Mouse (Mus musculus) heart, postnatal 0 days (tissue): Measurements from ENCODE around the gene Vrk1. TPM values are rescaled to one million over a fixed set of nuclear protein-coding genes. Genes with fewer than 3 reads are reported as not detected.

Source experiments
- ATAC-seq: fragments of 200-750 bp; cut with Nextera tagmentation; 2 replicates; pipeline ENCODE4 v1.8.0; 2017; ENCODE audit warnings: low read depth, moderate number of reproducible peaks, moderate library complexity; ENCODE audit not compliant: insufficient read depth
- DNase-seq: peaks from one replicate; pipeline ENCODE4 v3.0.0-alpha.2; 2016; ENCODE audit warnings: low spot score
- H3K27ac ChIP-seq: fragments of 300-500 bp; sonication (generic); 2 replicates; pipeline ENCODE4 v1.5.1; 2014; ENCODE audit warnings: low read depth, mild to moderate bottlenecking
- H3K27me3 ChIP-seq: fragments of 300-500 bp; sonication (generic); 2 replicates; pipeline ENCODE4 v1.6.1; 2014; ENCODE audit warnings: low read length, mixed read lengths; ENCODE audit not compliant: control insufficient read depth, insufficient read depth
- H3K36me3 ChIP-seq: fragments of 300-500 bp; sonication (generic); replicated peaks from 2 replicates; pipeline ENCODE4 v1.6.1; 2014; ENCODE audit warnings: low read length, mixed read lengths; ENCODE audit not compliant: control insufficient read depth, insufficient read depth
- H3K4me1 ChIP-seq: fragments of 300-500 bp; sonication (generic); 2 replicates; pipeline ENCODE4 v1.6.1; 2014; ENCODE audit warnings: antibody characterized with exemption; ENCODE audit not compliant: control insufficient read depth, insufficient read depth
- H3K4me2 ChIP-seq: fragments of 300-500 bp; sonication (generic); 2 replicates; pipeline ENCODE4 v1.6.1; 2014; ENCODE audit warnings: low read depth, mild to moderate bottlenecking, low read length, moderate library complexity
- H3K4me3 ChIP-seq: fragments of 300-500 bp; sonication (generic); 2 replicates; pipeline ENCODE4 v1.5.1; 2014; ENCODE audit warnings: low read depth, low read length
- H3K9ac ChIP-seq: fragments of 300-500 bp; sonication (generic); replicated peaks from 2 replicates; pipeline ENCODE4 v1.6.1; 2014; ENCODE audit warnings: low read depth, low read length, mixed read lengths
- H3K9me3 ChIP-seq: fragments of 300-500 bp; sonication (generic); replicated peaks from 2 replicates; pipeline ENCODE4 v1.6.1; 2016; ENCODE audit warnings: low read length; ENCODE audit not compliant: control insufficient read depth
- CTCF ChIP-seq: IDR thresholded peaks from 2 replicates; pipeline ENCODE4 v1.5.1; 2016; ENCODE audit warnings: antibody characterized with exemption, control low read depth, low read depth
- EP300 ChIP-seq: IDR thresholded peaks from 2 replicates; pipeline ENCODE4 v1.6.1; 2016; ENCODE audit warnings: antibody characterized with exemption, low read depth
- WGBS: fragments of 180-500 bp; shearing (Covaris S2); extraction: QIAGEN DNeasy Blood & Tissue Kit; methylation state at CpG from one replicate; pipeline ENCODE4 v1.1.7; 2014; 5-methylcytosine and 5-hydroxymethylcytosine counted together
- polyA plus RNA-seq: library from polyadenylated mRNA; unstranded; fragments of >200 nt; fragmentation: Nextera tagmentation; extraction: Ambion mirVana; gene quantifications from 2 replicates; pipeline ENCODE4 v1.2.1, GENCODE M21; 2015
- total RNA-seq: library from RNA; depleted of rRNA; stranded (reverse); fragments of >200 nt; gene quantifications from 2 replicates; pipeline ENCODE4 v1.2.3, GENCODE M21; 2014; ENCODE audit warnings: low replicate concordance

The Vrk1 gene
- total and polyA plus RNA-seq, 2 experiments from 2014 or later = 8.0 to 26.0 TPM

DNA sequence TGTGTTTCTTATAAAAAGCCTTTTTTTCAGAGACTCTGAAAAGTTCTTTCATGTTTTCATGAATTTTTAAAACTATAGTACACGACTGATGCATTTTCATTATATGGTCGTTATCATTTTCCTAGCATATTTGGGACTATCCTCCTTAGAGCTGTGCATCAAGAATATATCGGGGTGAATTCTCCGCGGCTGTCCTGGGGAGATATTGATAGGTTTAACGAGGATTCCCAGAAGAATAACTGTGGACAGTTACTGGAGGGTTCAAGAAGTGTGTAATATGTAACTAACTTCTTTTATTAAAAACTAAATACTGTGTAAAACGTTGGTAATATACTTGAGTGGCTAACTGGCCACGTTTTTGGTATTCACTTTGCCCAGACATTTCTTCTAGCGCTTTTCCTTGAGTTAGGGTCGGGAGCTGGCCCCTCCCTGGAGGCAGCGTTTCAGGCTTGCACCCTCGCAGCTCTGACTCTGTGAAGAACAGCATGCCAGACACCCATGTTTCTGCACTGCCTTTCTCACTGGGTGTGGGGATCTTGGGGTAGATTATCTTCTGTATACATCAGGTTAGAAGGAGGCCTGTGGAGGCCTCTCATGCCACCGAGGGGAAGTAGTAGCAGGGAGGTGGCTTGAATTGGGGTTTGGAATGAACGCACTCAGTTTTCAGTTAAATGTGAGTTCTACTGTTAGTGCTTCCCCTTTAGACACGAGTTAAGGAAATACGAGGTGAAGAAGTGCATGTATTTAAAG lies 16.5 kb downstream of the Vrk1 start:
- no peak overlapping the region for H3K4me3 ChIP-seq
- 0 out of 2 replicates have a peak, but pooled peaks cover 5% of the 10 kb centered on the region for H3K4me1 ChIP-seq
- WGBS = 87% methylated on average over 16 of the region's 16 CpGs

DNA sequence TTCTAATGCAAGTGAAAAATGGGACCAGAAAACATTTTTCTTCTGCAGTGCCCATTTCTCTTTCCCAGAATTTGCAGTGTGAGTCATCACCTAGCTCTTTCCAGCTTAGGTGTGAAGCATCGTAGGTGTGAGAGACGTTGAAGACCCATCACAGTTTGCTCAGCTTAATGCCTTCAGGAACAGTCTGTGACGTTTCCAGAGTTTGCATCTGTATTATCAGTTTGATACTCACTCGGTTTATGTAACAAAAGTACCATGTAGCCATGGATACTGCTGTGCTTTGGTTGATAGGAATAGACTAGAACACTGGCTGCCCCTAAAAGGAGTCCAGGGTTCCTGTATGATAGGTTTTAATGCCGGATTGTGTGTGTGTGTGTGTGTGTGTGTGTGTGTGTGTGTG lies 17.3 kb downstream of the Vrk1 start:
- H3K4me3 ChIP-seq = no peak overlapping the region
- H3K9ac ChIP-seq = no peak overlapping the region
- no peak overlapping the region for H3K4me2 ChIP-seq
- ATAC-seq (no peak), DNase-seq (no peak)
- TF ChIP-seq CTCF (no peak), EP300 (no peak)
- no peaks in the 10 kb centered on the region for H3K27me3 ChIP-seq
- 70% methylated on average over 5 of the region's 5 CpGs for WGBS
- no peaks in the 10 kb centered on the region for H3K36me3 ChIP-seq
- no peak overlapping the region for H3K27ac ChIP-seq
- H3K9me3 ChIP-seq = no peaks in the 10 kb centered on the region
- H3K4me1 ChIP-seq = 0 out of 2 replicates have a peak, but pooled peaks cover 5% of the 10 kb centered on the region

More for the DNA sequence above, 16.5 kb downstream of the Vrk1 start:
- DNase-seq (no peak), ATAC-seq (no peak)
- no peaks in the 10 kb centered on the region for H3K27me3 ChIP-seq
- no peaks in the 10 kb centered on the region for H3K9me3 ChIP-seq
- no peaks in the 10 kb centered on the region for H3K36me3 ChIP-seq
- H3K4me2 ChIP-seq = no peak overlapping the region
- H3K27ac ChIP-seq = no peak overlapping the region
- TF ChIP-seq EP300 (no peak), CTCF (no peak)
- no peak overlapping the region for H3K9ac ChIP-seq

DNA sequence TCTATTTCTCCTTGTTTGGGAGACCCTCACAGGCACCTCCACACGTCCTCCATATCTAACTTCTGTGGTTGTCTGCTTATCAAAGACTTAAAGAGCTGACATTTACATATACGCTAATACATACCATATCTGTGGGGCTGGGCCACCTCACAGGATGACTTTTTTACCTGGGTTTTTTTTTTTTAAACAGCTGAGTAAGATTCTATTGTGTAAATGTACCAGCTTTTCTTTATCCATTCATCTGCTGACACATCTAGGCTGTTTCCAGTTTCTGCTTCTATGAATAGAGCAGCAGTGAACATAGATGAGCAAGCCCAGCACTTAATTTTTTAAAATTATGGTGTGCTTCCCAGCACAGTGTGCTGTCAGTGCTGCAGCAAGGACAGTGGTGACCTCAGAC lies 19.6 kb downstream of the Vrk1 start:
- no peak overlapping the region for H3K27ac ChIP-seq
- H3K4me1 ChIP-seq = 0 out of 2 replicates have a peak, but pooled peaks cover 5% of the 10 kb centered on the region
- no peak for TF ChIP-seq CTCF
- no peak for TF ChIP-seq EP300
- no peaks in the 10 kb centered on the region for H3K9me3 ChIP-seq
- no peaks in the 10 kb centered on the region for H3K27me3 ChIP-seq
- DNase-seq (no peak), ATAC-seq (no peak)
- no peak overlapping the region for H3K9ac ChIP-seq
- WGBS = 75% methylated on average over 2 of the region's 2 CpGs
- no peak overlapping the region for H3K4me2 ChIP-seq
- no peak overlapping the region for H3K4me3 ChIP-seq
- H3K36me3 ChIP-seq = no peaks in the 10 kb centered on the region

DNA sequence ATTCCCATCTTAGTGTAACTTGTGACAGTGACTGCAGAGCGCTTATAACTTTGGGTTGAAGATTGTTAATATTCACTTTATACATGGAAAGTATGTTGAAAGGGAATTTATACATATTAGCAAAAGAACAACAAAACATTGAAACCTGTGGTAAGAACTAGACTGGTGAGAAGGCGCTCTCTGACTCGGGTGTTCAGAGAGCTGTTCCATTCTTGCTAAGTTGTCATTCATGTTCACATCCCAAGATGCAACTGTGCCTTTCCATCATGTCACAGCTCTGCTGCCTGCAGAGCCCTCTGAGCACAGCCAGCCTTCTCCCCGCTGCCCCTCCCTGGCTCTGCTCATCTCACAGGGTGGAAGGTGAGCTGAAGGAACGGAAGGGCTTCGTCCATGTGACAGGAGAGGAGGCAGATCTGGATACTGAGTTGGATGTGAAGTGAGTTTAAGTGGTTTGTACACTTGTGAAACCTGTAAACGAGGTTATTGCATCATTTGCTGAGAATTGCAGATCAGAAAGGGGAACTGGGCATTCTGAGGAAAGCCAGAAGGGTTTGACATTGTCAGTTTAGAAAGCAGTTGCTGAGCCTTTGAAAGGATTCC lies 20.2 kb downstream of the Vrk1 start:
- Histone ChIP-seq H3K4me2 (no peak overlapping the region), H3K9me3 (no peaks in the 10 kb centered on the region), H3K27ac (no peak overlapping the region), H3K36me3 (no peaks in the 10 kb centered on the region), H3K4me1 (0 out of 2 replicates have a peak, but pooled peaks cover 2% of the 10 kb centered on the region), H3K9ac (no peak overlapping the region), H3K4me3 (no peak overlapping the region), H3K27me3 (no peaks in the 10 kb centered on the region)
- WGBS = 57% methylated on average over 7 of the region's 7 CpGs
- DNase-seq = no peak
- TF ChIP-seq CTCF (no peak), EP300 (no peak)
- ATAC-seq = no peak

GRCm38 (mm10) chr12:106030796-106031195 lies 20.8 kb downstream of the Vrk1 start:
- TF ChIP-seq CTCF (no peak), EP300 (no peak)
- Histone ChIP-seq H3K27me3 (no peaks in the 10 kb centered on the region), H3K4me1 (no peaks in the 10 kb centered on the region), H3K9ac (no peak overlapping the region), H3K27ac (no peak overlapping the region), H3K4me3 (no peak overlapping the region), H3K4me2 (no peak overlapping the region), H3K9me3 (no peaks in the 10 kb centered on the region), H3K36me3 (no peaks in the 10 kb centered on the region)
- WGBS = 75% methylated on average over 7 of the region's 7 CpGs
- no peak for DNase-seq
- ATAC-seq = no peak

DNA sequence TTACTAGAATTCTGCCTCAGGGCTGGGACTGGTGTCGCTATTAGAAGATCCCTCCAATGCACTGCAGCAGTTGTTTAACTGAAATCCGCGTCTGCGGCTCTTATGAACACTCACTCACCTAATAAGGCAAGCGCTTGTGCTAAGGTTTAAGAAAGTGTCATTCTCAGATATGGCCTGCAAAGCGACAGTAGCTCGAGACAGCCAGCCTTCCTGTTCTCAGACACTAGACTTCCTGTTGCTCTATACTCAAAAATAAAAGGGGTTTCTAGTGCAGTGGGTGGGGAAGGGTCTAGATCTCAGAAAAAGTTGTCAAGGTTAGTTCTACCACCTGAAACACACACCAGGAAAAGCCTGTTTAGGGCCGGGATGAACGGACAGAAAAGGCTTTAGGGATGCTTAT lies 21.9 kb downstream of the Vrk1 start:
- Histone ChIP-seq H3K27ac (no peak overlapping the region), H3K9ac (no peak overlapping the region), H3K36me3 (no peaks in the 10 kb centered on the region), H3K9me3 (no peaks in the 10 kb centered on the region), H3K27me3 (no peaks in the 10 kb centered on the region), H3K4me1 (no peaks in the 10 kb centered on the region), H3K4me3 (no peak overlapping the region), H3K4me2 (no peak overlapping the region)
- TF ChIP-seq EP300 (no peak), CTCF (no peak)
- ATAC-seq = no peak
- 59% methylated on average over 9 of the region's 9 CpGs for whole genome bisulfite sequencing
- DNase-seq = no peak
